Mouse (Mus musculus) gastrocnemius, postnatal 25 days (tissue): ENCODE measurements at regions not wholly inside any gene's neighbourhood (a gene's known extent, or its start where the extent isn't known, plus 50 kb on each side); places are given as distances from the start of the nearest gene placed in this dataset.

Source experiments
- DNase-seq: peaks from one replicate; pipeline ENCODE4 v3.0.0; 2022

GRCm38 (mm10) chr7:129049726-129050125, 207.1 kb upstream of the Plpp4 start:
- DNase-seq: peak; percentile 11

GRCm38 (mm10) chr7:129050675-129051074, 206.2 kb upstream of the Plpp4 start:
- DNase-seq: no peak

DNA sequence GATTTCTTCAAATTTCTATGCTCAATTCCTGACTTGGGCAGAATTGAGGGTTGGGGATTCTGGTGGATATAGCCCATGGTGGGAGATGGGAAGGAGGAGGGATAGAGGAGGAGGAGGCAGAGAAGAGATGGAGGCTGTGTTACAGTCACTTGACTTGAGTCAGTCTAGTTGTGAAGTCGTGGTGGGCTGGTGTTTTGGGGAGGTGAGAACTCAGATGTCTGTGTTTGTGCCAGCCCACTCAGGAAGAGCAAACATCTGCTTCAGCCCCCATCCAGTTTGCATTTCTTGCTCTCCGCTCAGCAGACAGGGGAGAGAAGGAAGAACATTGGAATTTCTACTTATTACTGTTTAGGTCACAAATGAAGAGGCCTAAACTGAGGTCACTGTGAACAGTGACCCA, 189.9 kb upstream of the Plpp4 start:
- DNase-seq: no peak

DNA sequence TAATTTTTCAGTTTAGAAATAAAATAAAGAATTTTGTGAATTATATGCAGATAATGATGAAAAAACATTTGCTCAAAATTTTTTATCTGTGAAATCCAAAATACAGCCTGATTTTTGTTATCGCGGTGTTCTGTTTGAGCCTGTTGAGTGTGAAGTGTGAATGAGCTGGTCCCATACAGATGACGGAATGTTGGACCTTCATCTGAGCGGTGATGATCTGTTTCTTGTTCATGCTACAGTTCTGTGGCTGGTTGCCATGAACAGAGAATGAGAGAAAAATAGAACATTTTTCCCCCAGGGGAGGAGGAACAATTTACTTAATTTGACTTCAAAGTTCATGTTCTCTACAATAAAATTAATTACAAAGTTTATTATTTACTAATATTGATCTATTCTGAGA, 188.7 kb upstream of the Plpp4 start:
- DNase-seq: no peak

- no peak for DNase-seq
Observed at GRCm38 (mm10) chr7:129079786-129080185, 177.0 kb upstream of the Plpp4 start.

DNA sequence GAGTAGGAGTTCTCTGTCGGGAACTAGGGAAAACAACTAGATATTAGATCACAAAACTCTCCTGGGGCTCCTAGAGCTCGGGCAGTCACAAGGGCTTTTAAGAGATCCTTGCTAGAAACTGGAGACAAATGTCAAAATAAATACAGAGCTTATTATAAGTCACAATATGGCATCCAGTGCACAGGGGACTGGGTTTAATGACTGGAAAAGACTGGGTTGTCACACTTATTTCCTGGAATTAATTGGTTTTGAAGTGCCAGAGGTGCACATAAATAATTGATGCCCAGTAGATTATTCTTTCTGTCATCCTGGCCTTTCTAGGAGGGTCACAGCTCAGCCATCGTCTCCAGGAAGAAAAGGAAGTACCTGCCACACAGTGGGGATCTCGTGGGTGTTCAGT, 165.4 kb upstream of the Plpp4 start:
- no peak for DNase-seq

- no peak for DNase-seq
Observed at GRCm38 (mm10) chr7:129096374-129097069, 160.3 kb upstream of the Plpp4 start.

DNA sequence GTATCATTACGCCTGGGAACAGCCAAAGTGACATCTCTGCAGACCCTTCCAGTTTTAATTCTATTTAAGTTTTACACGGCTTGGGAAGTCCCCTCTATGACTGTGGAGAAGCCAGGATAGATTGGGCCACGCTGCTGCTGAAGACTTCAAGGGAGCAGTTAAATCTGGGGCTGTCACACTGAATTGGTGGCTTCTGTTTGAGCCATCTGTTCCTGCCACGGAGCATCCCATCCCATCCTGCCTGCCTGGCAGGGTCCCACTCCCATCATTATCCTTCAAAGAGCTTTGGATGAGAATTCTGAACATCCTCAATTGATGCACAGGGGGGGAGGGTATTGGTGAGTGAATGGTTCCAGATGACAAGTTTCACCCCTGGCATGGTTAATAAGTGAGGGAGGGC, 154.4 kb upstream of the Plpp4 start:
- no peak for DNase-seq

- no peak for DNase-seq
Observed at GRCm38 (mm10) chr7:129134176-129134575, 122.7 kb upstream of the Plpp4 start.

GRCm38 (mm10) chr7:129134661-129135215, 122.1 kb upstream of the Plpp4 start:
- DNase-seq: no peak

DNA sequence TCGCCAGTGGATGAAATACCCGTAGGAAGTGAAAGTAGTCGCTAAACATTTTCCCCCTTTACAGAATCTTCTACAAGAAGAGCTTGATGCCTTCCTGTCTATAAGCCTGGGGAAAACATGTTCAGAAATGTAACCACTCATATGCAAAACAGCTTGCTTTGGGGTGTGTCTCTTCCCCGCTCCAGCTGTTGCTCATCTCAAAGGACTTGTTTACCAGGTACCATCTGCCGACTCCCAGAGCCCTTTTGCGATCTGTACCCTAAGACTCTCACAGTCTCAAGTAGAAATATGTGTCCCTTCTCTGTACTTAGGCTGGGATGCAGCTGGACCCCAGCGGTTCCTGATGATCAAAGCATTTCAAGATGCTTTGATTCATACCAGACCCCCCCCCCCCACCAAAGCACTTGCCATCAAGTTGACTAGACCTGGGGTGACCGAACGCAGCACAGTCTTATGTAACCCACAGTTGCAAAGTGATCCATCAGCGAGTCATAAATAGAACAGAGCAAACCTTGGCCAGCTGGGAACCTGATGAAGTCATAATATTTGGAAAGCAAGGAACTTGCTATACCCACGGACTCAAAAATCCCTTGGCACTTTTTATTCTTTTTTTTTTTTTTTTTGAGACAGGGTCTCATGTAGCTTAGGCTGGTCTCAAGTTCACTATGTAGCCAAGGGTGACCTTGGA, 119.4 kb upstream of the Plpp4 start:
- DNase-seq: no peak

DNA sequence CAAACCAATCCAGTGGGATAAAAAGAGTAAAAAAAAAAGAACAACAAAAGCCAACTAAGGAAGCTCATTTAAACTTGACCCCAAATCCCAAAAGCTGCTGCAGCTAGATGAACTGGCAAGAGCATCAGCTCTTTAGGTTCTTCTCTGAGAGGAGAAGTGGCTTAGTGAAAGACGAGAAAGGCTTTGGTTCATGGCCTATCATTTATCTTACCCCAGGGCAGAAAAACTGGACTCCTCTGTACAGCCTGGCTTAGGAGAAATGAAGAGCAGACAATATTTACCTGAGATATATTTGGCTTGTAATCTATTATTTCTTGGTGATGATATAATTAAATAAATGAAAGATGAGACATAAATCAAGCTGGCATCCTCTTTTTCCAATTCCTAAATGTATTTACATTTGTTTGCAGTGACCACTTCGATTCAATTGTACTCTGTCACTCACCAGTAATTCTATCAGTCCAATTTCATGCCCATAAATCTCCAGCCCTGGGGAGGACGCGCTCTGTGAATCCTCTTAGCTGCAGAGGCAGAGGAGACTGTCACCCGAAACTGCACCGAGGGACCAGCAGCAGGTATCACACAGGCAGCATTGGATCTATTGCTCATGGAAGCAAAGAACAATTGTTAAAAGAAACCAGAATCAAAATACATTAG, 114.8 kb upstream of the Plpp4 start:
- DNase-seq: no peak

- no peak for DNase-seq
Observed at GRCm38 (mm10) chr7:129142599-129142949, 114.3 kb upstream of the Plpp4 start.

- no peak for DNase-seq
Observed at GRCm38 (mm10) chr7:129155577-129155976, 101.3 kb upstream of the Plpp4 start.

- DNase-seq: no peak
Observed at GRCm38 (mm10) chr7:129169971-129170370, 86.9 kb upstream of the Plpp4 start.

GRCm38 (mm10) chr7:129190933-129191332, 65.9 kb upstream of the Plpp4 start:
- no peak for DNase-seq

DNA sequence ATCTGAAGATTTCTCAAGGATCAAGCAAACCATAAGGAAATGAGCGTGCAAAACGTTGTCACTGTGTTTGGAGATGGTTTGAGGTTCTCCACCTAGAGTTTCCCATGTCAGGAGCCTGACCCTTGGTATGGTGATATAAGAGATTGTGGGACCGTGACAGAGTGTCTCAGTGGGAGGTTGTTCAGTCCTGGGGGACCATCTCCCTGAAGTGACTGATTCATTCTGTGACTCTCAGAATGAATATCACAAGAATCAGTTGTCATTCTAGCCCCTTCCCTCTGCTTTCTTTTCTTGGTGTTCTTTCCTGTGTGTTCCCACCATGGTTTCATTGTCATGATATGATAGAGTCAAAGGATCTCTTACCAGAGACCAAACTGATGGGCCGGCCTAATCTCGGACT, 49.8 kb upstream of the Plpp4 start:
- DNase-seq: no peak
